Mouse (Mus musculus) limb, embryonic 14.5 days (tissue): ENCODE measurements at regions not wholly inside any gene's neighbourhood (a gene's known extent, or its start where the extent isn't known, plus 50 kb on each side); places are given as distances from the start of the nearest gene placed in this dataset.
"Not testable (repeated sequence)": the region's sequence is repeated elsewhere in the genome, so short reads cannot be mapped to it uniquely, and the experiment has no call there.

Source experiments
- ATAC-seq: fragments of 200-750 bp; cut with Nextera tagmentation; 2 replicates; pipeline ENCODE4 v1.8.0; 2017; ENCODE audit warnings: low read depth, moderate number of reproducible peaks, moderate TSS enrichment; ENCODE audit not compliant: low FRiP score
- DNase-seq: peaks from one replicate; pipeline ENCODE4 v3.0.0-alpha.2; 2015; ENCODE audit warnings: low spot score
- H3K27ac ChIP-seq: fragments of 300-500 bp; sonication (generic); replicated peaks from 2 replicates; pipeline ENCODE4 v1.5.1; 2014; ENCODE audit warnings: low read depth, mild to moderate bottlenecking, low read length, moderate library complexity, mixed read lengths
- H3K27me3 ChIP-seq: fragments of 300-500 bp; sonication (generic); 2 replicates; pipeline ENCODE4 v1.6.1; 2014; ENCODE audit warnings: low read length, mixed read lengths; ENCODE audit not compliant: control insufficient read depth, insufficient read depth
- H3K36me3 ChIP-seq: fragments of 300-500 bp; sonication (generic); 2 replicates; pipeline ENCODE4 v1.6.1; 2014; ENCODE audit warnings: mild to moderate bottlenecking, low read length, moderate library complexity, mixed read lengths; ENCODE audit not compliant: control insufficient read depth, insufficient read depth
- H3K4me1 ChIP-seq: fragments of 300-500 bp; sonication (generic); 2 replicates; pipeline ENCODE4 v1.6.1; 2014; ENCODE audit warnings: antibody characterized with exemption, low read length, mixed read lengths; ENCODE audit not compliant: control insufficient read depth, insufficient read depth
- H3K4me2 ChIP-seq: fragments of 300-500 bp; sonication (generic); replicated peaks from 2 replicates; pipeline ENCODE4 v1.6.1; 2014; ENCODE audit warnings: low read depth, mild to moderate bottlenecking, low read length, moderate library complexity; ENCODE audit not compliant: severe bottlenecking
- H3K4me3 ChIP-seq: fragments of 300-500 bp; sonication (generic); replicated peaks from 2 replicates; pipeline ENCODE4 v1.5.1; 2014; ENCODE audit warnings: low read length
- H3K9ac ChIP-seq: fragments of 300-500 bp; sonication (generic); 2 replicates; pipeline ENCODE4 v1.6.1; 2014; ENCODE audit warnings: mild to moderate bottlenecking, low read depth, low read length, moderate library complexity; ENCODE audit not compliant: severe bottlenecking
- H3K9me3 ChIP-seq: fragments of 300-500 bp; sonication (generic); 2 replicates; pipeline ENCODE4 v1.6.1; 2016; ENCODE audit warnings: low read length; ENCODE audit not compliant: control insufficient read depth
- POLR2A ChIP-seq: fragments of 200-500 bp; IDR thresholded peaks from 2 replicates; pipeline ENCODE4 v1.8.0; 2012; ENCODE audit warnings: inconsistent platforms, mild to moderate bottlenecking, moderate library complexity, borderline replicate concordance; ENCODE audit not compliant: insufficient read depth, insufficient read length; ENCODE audit errors: extremely low read depth
- WGBS: fragments of 180-500 bp; shearing (Covaris S2); extraction: QIAGEN DNeasy Blood & Tissue Kit; methylation state at CpG from one replicate; pipeline ENCODE4 v1.1.7; 2014; 5-methylcytosine and 5-hydroxymethylcytosine counted together

DNA sequence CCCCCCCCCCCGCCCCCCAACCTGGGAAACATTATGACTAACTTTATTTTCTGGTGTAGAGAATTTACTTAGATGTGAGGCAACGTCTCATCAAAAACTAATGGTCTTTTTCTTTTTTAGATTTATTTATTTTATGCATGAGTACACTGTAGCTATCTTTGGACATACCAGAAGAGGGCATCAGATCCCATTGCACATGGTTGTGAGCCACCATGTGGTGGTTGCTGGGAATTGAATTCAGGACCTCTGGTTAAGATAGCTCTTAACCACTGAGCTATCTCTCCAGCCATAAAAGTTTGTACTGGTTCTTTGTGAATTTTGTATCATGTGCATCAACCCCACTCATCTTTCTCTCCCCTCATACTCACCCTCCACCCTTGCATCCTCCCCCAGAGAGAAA, 847.3 kb downstream of the Robo1 start:
- no peaks in the 10 kb centered on the region for H3K4me1 ChIP-seq
- no peak overlapping the region for H3K27ac ChIP-seq
- no peaks in the 10 kb centered on the region for H3K36me3 ChIP-seq
- H3K9me3 ChIP-seq = no peaks in the 10 kb centered on the region
- DNase-seq = no peak
- no peak for TF ChIP-seq POLR2A
- WGBS = 66% methylated on average over 2 of the region's 2 CpGs
- H3K27me3 ChIP-seq = no peaks in the 10 kb centered on the region
- no peak for ATAC-seq
- no peak overlapping the region for H3K9ac ChIP-seq
- H3K4me2 ChIP-seq = no peak overlapping the region
- no peak overlapping the region for H3K4me3 ChIP-seq

GRCm38 (mm10) chr16:73127927-73128326, 819.8 kb downstream of the Robo1 start:
- H3K4me1 ChIP-seq, H3K27me3 ChIP-seq, DNase-seq, H3K27ac ChIP-seq, H3K36me3 ChIP-seq, ATAC-seq, H3K4me2 ChIP-seq, H3K9me3 ChIP-seq, H3K9ac ChIP-seq, H3K4me3 ChIP-seq: not testable (repeated sequence)
- WGBS = 91% methylated on average over 1 of the region's 1 CpGs

GRCm38 (mm10) chr16:73120568-73120967, 812.5 kb downstream of the Robo1 start:
- Histone ChIP-seq H3K4me1 (no peaks in the 10 kb centered on the region), H3K4me3 (no peak overlapping the region), H3K9me3 (no peaks in the 10 kb centered on the region), H3K27ac (no peak overlapping the region), H3K4me2 (no peak overlapping the region), H3K36me3 (no peaks in the 10 kb centered on the region), H3K9ac (no peak overlapping the region), H3K27me3 (no peaks in the 10 kb centered on the region)
- no peak for TF ChIP-seq POLR2A
- ATAC-seq (no peak), DNase-seq (no peak)

GRCm38 (mm10) chr16:73117338-73117737, 809.2 kb downstream of the Robo1 start:
- H3K36me3 ChIP-seq = no peaks in the 10 kb centered on the region

GRCm38 (mm10) chr16:73108021-73108452, 799.9 kb downstream of the Robo1 start:
- Histone ChIP-seq H3K27ac (no peak overlapping the region), H3K4me1 (0 out of 2 replicates have a peak, but pooled peaks cover 4% of the 10 kb centered on the region), H3K9me3 (no peaks in the 10 kb centered on the region), H3K36me3 (no peaks in the 10 kb centered on the region), H3K4me2 (no peak overlapping the region), H3K9ac (no peak overlapping the region), H3K27me3 (no peaks in the 10 kb centered on the region), H3K4me3 (no peak overlapping the region)
- WGBS = 26% methylated on average over 7 of the region's 7 CpGs
- DNase-seq = no peak
- TF ChIP-seq POLR2A = no peak
- no peak for ATAC-seq

More at GRCm38 (mm10) chr16:73117338-73117737, 809.2 kb downstream of the Robo1 start:
- H3K9me3 ChIP-seq = no peaks in the 10 kb centered on the region
- no peaks in the 10 kb centered on the region for H3K27me3 ChIP-seq
- WGBS = 81% methylated on average over 2 of the region's 2 CpGs
- no peak overlapping the region for H3K27ac ChIP-seq
- H3K4me2 ChIP-seq = no peak overlapping the region
- TF ChIP-seq POLR2A = no peak
- DNase-seq (no peak), ATAC-seq (no peak)
- H3K4me1 ChIP-seq = no peaks in the 10 kb centered on the region
- H3K9ac ChIP-seq = no peak overlapping the region
- H3K4me3 ChIP-seq = no peak overlapping the region

DNA sequence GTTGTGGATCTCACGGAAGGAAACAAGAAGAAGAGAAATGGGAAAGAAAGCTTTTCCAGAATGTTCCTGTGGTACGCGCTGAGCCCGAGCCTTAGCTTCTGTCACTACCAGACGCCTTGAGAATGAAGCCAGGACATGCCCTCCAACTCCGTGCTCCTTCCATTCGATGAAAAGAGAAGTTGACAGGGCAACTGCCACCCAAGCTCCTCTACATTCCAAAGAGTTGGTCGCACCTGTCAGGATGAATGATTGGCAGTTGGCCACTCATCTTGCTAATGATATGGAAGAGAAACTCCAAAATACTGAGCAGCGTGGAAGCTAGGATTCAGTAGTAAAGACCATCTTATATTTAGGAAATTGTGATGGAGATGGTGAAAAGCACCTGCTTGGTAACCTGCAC, 799.5 kb downstream of the Robo1 start:
- 0 out of 2 replicates have a peak, but pooled peaks cover 4% of the 10 kb centered on the region for H3K4me1 ChIP-seq
- H3K27ac ChIP-seq = no peak overlapping the region
- 69% methylated on average over 9 of the region's 9 CpGs for WGBS
- H3K9ac ChIP-seq = no peak overlapping the region
- H3K4me2 ChIP-seq = no peak overlapping the region
- no peak for ATAC-seq
- H3K9me3 ChIP-seq = no peaks in the 10 kb centered on the region
- no peak for TF ChIP-seq POLR2A
- no peak for DNase-seq
- no peaks in the 10 kb centered on the region for H3K36me3 ChIP-seq
- H3K4me3 ChIP-seq = no peak overlapping the region
- H3K27me3 ChIP-seq = no peaks in the 10 kb centered on the region
